Mouse (Mus musculus) yolk sac, embryonic 10.5 days (tissue): ENCODE data around the gene Get4.

Experiments used
- DNase-seq: peaks from one replicate; pipeline ENCODE4 v3.0.0-alpha.2; 2017; ENCODE audit warnings: low spot score

Get4 gene

GRCm38 (mm10) chr5:139241022-139241761 is 10.9 kb upstream of the Get4 start:
- no peak for DNase-seq

GRCm38 (mm10) chr5:139243384-139243783 is 8.7 kb upstream of the Get4 start:
- no peak for DNase-seq

- no peak for DNase-seq
Observed at GRCm38 (mm10) chr5:139247767-139248166, 4.4 kb upstream of the Get4 start.

DNA sequence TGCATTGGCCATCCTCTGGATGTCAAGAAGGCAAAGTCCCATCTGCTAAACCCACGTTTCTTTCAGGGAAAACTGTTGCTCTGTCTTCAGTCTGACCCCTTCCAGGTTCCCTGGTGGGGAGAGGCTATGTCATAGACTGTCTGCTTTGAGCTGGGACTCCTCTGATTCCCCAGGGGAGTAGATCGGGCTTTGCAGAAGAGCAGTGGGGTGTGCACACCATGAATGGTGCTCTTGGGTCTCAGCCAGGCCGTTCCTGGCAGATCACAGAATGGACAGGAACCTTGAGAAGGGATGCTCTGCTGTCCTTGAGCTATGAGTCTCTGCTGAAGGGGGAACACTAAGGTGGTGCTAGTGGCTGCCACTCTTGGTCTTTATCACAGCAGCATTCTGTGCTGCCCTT is 3.3 kb upstream of the Get4 start:
- DNase-seq = no peak

DNA sequence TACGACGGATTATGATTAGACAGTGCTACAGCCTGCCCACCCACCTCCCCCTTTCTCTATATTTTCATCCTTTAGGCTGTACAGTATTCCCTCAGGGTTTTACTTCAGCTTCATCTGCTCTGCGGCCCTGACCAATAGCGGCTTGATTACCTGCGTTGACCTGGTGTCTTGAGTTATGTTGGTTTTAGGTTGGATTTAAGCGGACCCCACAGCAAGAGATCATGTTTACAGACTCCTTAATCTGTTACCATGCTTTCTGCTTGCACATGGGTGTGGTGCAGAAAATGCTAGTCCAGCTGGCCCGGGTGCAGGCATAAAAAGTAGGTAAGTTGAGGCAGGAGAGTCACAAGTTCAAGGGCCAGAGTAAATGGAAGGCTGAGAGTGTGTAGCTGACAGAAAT is 845 bp upstream of the Get4 start:
- no peak for DNase-seq

- DNase-seq = no peak
Observed at GRCm38 (mm10) chr5:139251736-139252080, 416 bp upstream of the Get4 start.

DNA sequence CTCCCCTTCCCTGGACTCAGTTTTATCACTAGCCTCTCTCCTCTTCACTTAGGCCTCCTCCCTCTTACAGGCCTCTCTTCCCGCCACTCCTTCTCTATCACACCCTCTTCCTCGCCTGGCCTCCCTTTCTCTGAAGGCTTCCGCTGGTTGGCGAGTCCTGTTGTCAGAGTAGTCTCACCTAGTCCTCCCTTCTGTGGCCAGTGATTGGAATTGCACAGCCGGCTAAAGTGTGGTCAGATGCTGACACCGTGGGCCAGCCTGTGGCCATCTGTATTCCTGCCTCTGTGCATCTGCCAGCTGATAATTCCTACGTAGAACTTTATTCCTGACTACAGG is 754 bp downstream of the Get4 start:
- no peak for DNase-seq

DNA sequence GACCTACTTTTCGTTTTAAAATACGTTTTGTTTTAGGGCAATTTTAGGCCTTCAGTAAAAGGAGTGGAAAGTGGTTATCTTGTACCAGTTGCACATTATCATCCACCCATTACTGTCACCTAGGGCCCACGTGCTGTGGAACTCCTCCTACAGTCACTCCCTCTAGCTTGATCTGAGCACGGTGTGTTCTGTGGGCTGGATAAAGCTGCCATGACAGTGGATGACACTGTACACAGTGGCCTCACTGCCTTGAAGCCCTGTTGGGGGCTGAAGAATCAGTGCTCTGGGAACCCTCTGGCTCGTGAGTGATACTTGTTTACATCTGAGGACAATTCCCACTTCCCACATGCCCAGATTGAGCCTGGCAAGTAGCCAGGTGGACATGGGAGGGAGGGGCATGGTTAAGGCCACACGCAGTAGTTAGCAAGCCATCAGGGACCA is 1.2 kb downstream of the Get4 start:
- DNase-seq = peak; percentile 29

GRCm38 (mm10) chr5:139254938-139255337 is 2.8 kb downstream of the Get4 start:
- DNase-seq = no peak

- no peak for DNase-seq
Observed at GRCm38 (mm10) chr5:139255777-139256176, 3.7 kb downstream of the Get4 start.

DNA sequence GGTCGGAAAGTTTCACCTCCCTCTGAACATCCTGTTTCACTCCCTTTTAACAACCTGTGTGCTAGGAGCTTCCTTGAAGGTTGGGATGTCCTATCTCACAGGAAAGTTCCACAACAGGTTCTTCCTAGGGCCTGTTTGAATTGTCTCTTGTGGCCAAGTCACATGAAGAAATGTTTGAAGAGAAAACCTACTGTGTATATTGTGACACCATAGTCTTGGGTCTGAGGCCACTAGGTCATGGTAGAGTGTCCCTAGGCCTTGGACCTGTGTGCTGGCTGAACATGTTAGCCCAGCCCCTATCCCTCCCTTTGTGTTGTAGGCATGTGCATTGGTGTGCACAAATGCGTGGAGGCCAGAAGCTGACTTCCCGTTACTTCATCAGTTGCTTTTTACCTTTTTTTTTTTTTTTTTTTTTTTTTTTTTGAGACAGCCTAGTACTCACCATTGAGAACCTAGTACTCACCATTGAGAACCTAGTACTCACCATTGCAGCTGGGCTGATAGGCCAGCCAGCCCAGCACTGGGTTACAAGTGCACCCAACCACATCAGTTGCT is 4.2 kb downstream of the Get4 start:
- DNase-seq = no peak

DNA sequence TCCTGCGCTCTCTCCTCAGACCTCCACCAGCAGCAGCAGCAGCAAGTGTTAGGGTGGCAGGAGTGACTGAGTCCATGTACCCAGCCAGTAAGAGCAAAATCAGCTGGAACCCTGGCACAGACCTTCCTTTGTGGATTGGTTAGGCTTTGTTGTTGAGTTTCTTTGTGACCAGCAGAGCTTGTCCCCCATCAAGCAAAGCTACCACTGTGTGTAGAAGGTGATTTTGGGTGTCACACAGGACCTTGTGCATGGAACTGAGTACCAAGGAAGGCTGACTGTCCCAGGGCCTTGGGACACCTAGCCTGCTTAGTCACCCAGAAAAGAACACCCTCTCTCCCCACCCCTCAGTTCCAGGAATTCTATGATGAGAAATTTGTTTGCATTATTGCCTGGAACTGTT is 5.1 kb downstream of the Get4 start:
- no peak for DNase-seq

- DNase-seq = no peak
Observed at GRCm38 (mm10) chr5:139257818-139258217, 5.7 kb downstream of the Get4 start.

DNA sequence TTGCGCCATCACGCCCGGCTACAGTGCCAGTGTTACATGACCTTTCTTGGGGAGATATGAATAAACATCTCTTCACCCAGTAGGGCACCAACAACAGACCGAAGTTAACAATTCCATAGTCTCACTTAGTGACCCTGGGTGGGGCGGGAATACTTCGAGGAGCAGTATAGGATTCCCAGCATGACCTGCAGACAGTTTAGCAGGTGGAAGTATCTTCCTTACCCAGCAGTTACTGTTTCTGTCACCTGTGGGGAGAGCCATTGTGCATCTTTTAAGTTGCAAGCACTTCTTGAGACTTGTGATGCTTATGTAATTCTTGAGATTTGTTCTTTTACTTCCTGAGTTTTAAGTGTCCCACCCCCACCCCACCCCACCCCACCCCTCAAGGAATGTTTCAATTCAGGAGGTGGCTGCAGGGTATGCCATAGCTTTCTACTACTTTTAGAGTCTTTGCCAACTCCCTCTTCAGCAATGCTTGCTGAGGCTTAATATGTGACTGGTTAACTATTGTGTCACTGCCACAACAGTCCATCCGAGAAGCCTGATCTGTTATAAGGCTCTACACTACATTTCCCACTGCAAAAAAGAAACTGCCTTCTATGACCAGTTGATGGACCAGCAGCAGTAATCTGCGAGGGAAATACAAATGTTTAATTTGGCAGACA is 6.4 kb downstream of the Get4 start:
- no peak for DNase-seq

- DNase-seq = no peak
Observed at GRCm38 (mm10) chr5:139259853-139260252, 7.7 kb downstream of the Get4 start.

- DNase-seq = no peak
Observed at GRCm38 (mm10) chr5:139261403-139261802, 9.3 kb downstream of the Get4 start.

GRCm38 (mm10) chr5:139267661-139268060 is 15.5 kb downstream of the Get4 start:
- DNase-seq = no peak

DNA sequence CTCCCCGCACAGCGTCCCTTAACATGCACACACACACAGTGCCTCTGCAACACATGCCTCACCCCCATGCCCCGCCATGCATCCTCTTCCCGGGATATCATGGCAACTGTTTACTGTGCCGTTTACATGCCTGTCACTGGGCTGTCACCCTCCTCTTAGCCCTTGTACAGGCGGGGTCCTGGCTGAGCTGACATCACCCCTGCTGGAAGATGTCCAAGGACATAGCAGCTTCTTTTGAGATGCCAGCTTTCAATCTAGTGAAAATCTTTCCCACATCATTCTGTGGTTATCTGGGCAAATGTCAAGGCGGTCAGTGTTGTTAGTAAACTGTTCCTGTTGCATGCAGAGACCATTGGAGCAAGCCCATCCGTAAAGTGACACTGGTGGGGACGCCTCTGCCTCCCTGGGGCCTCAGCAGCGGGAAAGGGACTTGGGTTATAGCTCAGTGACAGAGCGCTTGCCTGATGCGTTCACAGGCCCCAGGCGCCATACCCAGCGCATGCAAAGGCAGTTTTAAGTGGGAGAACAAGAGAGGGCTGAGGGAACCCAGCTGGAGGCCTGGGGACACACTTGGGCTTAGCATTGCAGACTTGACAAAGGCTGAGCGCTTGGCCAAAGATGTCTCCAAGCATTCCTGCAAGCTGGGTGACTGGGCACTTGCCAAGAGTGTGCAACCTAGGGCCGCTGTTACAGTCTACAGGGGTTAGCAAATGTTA is 18.8 kb downstream of the Get4 start:
- DNase-seq = no peak

DNA sequence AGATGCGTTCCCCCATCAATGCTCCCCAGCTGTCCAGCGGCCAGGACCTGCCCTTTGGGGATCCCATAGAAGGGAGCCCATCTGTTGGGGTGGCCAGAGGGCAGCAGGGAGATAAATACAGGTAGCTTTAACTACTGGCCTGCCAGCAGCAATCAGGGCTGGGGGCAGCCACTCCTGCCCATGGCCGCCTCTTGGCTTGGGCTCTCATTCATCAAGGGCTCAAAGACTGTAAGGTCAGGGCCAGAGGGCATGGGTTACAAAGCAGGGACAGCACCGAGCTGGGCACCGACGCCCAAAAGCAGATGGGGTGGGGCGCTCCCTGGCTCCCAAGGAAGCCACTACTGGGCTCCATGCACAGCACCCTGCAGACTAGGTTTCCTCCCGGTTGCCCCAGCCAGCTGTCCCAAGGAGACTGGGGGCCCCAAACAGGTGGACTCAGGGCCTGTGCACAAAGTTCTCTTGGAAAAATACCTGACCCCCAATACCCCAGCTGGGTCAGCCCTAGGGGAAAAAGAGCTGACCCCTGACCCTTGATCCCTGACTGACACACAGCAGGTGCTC is 19.9 kb downstream of the Get4 start:
- peak; percentile 33 for DNase-seq

GRCm38 (mm10) chr5:139277287-139277686 is 25.2 kb downstream of the Get4 start:
- no peak for DNase-seq

DNA sequence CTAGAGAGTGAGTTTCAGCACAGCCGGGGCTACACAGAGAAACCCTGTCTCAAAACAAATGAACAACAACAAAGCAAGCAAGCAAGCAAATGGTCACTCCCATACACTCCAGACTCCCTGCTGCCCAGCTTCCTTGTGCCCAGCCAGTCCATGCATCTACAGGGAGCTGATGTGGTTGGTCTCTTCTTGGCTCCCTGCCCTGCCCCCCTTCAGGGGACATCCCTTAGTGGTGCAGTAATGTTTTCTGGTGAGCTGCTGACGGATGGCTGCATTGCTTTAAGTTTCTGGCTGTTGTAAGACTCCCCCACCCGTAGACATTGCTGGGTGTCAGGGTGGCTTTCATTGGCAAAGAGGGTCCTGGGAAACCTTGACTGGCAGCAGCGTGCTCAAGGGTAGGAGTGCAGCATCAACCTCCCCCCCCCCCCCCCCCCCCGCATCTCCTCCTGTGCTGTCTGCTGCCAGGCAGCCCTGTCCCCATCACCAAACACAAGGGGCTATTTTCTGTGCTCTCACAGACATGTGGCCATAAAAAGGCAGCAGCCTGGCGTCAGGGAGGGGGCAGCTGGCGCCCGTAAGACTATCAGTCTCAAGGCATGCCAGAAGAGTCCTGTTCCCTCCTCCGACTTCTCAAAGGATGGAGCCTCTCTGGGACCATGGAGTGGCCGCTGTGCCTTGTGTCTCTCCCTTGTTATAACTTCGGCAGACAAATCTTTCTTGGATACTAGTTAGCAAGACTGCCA is 29.4 kb downstream of the Get4 start:
- DNase-seq = no peak

GRCm38 (mm10) chr5:139282191-139282590 is 30.1 kb downstream of the Get4 start:
- DNase-seq = peak; percentile 70
